Mouse (Mus musculus) adrenal gland, postnatal 10 days (tissue): ENCODE data around the gene Stard9. TPM values are rescaled to one million over a fixed set of nuclear protein-coding genes. Genes with fewer than 3 reads are reported as not detected.

Experiments
- DNase-seq: peaks from one replicate; pipeline ENCODE4 v3.0.0; 2021; ENCODE audit warnings: mixed read lengths
- total RNA-seq, 2 experiments: library from RNA; stranded (reverse); gene quantifications; 2 replicates each; pipeline ENCODE4 v1.2.3; 2021

Stard9 gene
- total RNA-seq, 2 experiments from 2014 or later: 11.6 to 23.7 TPM

DNA sequence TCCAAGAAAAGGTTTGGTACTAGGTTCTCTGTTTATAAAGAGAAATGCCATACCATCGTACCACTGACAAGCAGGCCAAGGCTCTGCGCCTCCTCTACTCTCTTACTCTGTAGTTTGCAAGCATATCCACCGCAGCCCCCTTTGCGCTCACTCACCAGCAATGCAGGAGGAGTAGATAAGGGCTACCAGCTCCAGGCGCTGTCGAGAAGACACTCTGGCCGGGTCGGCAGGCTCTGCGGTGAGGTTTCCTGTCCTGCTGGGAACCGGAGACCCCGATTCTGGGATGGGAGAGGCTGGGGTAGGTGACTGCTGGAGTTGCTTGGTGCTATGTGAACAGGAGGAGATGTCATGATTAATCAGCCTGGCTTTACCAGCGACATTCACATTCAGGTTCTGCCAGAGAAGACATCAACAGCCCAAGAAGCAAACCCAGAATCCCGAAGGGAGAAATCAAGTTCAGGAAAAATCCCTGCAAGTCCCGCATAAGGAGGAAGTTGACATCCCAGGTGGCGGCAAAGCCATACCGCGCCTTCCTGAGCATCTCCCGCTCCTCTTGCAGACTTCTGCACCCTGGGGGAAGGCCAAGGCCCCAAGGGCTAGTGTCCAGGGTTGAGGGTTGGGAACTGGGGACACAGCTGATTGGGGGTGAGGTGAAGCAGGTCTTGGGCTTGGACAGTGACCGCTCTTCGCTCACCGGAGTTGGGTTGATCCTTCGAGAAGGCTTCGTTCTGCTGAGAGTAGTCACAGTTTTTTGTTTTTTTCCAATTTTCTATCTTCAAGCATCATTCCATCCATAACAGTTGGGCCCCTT is 101.1 kb downstream of the Stard9 start:
- DNase-seq: no peak

DNA sequence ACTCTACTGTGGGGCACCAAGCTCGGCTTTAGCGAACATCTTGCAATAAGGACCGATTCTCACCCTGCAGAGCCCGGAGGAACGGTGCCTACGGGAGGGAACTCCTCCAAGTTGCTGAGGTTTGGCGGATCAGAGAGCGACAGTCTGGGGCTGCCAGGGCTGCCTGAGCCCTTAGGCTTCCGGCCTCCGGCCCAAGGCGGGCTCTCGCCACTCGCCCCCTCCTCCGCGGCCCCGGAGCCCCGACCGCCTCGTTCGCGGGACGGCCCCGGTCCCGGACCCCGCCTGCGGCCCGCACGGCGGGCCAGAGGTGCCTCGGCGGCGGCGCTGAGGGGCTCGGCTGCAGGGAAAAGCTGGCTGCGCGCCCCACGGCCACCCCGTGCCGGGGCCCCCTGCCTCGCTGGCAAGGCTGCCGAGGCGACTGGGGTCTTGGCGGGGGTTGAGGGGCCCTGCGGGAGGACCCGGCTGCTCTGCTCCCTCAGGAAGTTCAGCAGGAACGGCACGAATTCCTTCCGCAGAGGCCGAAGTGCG is 101.8 kb downstream of the Stard9 start:
- peak; percentile 58 for DNase-seq

DNA sequence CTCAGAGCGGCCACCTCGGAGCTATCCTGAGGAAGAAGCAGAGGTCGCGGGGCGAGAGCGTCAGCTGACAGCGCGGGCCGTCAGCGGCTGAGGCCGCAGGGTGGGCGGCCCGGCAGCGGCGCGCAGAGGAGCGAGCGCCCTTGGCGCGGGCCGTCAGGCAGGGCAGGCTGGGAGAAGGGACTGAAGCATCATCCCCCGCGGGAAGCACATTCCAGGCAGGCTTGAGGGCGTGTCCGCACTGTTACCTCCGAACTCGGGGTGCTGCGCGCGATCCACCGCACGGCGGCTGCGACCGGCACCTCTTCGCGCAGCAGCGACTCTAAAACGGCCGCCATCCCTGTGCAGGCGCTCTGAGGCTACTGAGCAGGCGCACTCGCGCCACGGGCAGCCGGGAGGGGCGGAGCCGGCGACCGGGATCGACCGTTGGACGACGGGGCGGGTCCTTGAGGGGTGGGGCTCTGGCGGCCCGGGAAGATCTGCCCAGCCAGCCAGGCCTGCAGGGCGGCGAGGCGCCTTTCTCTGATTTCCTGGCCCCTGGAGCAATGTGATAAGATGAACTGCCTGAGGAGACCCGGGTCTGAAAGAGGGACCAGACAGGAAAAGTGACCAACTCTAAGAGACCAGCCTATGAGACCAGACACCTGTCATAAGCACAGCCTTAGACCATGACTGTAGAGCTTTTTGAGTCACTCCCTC is 102.4 kb downstream of the Stard9 start:
- peak; percentile 98 for DNase-seq

DNA sequence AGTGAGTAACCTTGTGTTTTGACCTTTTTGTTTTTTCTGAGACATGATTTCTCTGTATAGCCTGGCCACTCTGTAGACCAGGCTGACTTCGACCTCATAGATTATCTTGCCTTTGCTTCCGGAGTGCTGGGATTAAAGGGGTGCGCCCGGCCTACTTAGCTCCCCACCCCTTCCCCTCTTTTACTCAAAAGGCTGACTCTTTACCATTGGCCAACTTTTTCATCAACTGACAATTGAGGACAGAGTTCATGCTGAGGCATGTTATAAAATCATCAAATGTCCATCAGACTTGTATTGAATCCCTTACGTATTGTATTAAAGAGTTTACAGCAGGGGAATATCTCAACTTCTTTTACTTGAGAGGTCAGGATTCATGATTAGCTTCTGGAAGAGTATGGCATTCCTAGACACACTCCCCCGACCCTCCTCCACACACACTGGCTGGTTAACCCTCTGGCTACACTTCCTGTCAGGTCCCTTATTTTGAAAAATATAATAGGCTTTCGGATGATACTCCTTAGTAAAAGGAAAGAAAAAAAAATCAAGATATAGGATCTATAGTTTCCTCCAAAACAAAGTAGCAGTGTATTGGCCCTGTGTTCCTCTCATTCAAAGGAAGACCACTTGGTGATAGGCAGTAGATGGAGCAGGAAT is 103.1 kb downstream of the Stard9 start:
- no peak for DNase-seq

- DNase-seq: no peak
These were observed 116.6 kb downstream of the Stard9 start for GRCm38 (mm10) chr2:120745496-120745895.

DNA sequence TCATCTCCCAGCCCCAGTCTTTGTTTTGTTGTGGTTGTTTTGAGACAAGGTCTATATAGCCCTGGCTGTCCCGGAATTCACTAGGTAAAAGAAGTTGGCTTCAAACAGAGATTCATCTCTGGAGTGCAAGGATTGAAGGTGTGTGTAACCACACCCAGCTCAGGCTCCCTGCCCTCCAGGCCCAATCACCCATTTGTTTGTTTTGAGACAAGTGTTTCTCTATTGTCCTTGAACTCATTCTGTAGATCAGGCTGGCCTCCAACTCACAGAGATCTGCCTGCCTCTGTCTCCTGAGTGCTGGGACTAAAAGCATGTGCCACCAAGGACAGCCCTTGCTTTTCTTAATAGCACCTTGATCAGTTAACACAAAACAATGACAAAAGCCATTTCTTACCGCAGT is 119.1 kb downstream of the Stard9 start:
- no peak for DNase-seq

GRCm38 (mm10) chr2:120761922-120762321 is 133.0 kb downstream of the Stard9 start:
- DNase-seq: no peak

DNA sequence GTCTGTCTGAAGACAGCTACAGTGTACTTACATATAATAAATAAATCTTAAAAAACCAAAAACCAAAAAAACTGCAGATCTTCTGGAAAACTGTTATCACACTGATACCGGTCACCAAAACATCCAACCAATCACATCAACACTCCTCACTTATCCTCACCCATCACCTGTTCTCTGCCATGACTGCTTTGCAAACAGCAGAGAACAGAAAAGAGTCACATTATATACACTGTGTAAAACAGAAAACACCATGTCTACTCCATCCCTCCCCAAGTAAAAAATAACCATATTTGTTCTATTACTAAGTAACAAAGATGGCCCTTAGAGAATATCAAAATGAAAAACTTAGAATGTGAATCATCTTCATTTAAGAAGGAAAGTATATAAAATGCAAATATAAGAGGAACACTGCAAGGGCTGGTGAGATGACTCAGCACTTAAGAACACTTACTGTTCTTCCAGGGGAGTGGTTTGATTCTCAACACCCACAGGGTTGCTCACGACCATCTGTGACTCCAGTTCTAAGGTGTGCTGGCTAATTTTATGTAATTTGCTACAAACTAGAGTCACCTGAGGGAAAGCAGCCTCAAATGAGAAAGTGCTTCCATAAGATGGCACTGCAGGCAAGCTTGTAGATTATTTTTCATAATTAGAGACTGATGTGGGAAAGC is 141.5 kb downstream of the Stard9 start:
- DNase-seq: no peak

Other genes with a start within 250 kb of the Stard9 start
- 10 to 100 TPM; 30.3 to 45.3 TPM for gene Ganc, start 225.2 kb upstream of the Stard9 start, total RNA-seq
- 10 to 100 TPM; 30.7 to 38.3 TPM for gene Tmem87a, start 225.0 kb upstream of the Stard9 start, total RNA-seq
- 1 to 10 TPM; 4.7 to 6.5 TPM for gene Capn3, start 173.1 kb upstream of the Stard9 start, total RNA-seq
- 100 to 1,000 TPM in 1 of 2 experiments, 10 to 100 TPM in 1; 85.6 to 107 TPM for gene Zfp106, start 65.3 kb upstream of the Stard9 start, total RNA-seq
- 10 to 100 TPM; 45.7 to 53.2 TPM for gene Snap23, start 61.5 kb upstream of the Stard9 start, total RNA-seq
- gene Haus2, start 19.7 kb upstream of the Stard9 start, total RNA-seq: 10 to 100 TPM; 14.1 to 14.9 TPM
- gene Lrrc57, start 19.6 kb upstream of the Stard9 start, total RNA-seq: 10 to 100 TPM; 13.5 to 18.1 TPM
- gene Cdan1, start 221.0 kb downstream of the Stard9 start, total RNA-seq: 10 to 100 TPM; 13.2 to 20.8 TPM
- gene Ttbk2, start 221.5 kb downstream of the Stard9 start, total RNA-seq: 10 to 100 TPM; 10.8 to 14.1 TPM